Mouse (Mus musculus) heart, embryonic 16.5 days (tissue): Measurements from ENCODE around the gene Rinl. TPM values are rescaled to one million over a fixed set of nuclear protein-coding genes. Genes with fewer than 3 reads are reported as not detected.

Source experiments
- ATAC-seq: fragments of 200-750 bp; cut with Nextera tagmentation; replicated peaks from 2 replicates; pipeline ENCODE4 v1.8.0; 2017; ENCODE audit warnings: moderate number of reproducible peaks; ENCODE audit not compliant: insufficient read depth, low FRiP score; ENCODE audit errors: extremely low read depth
- H3K27ac ChIP-seq: fragments of 300-500 bp; sonication (generic); 2 replicates; pipeline ENCODE4 v1.5.1; 2014; ENCODE audit warnings: mild to moderate bottlenecking, low read length, control low read depth, moderate library complexity
- H3K27me3 ChIP-seq: fragments of 300-500 bp; sonication (generic); 2 replicates; pipeline ENCODE4 v1.6.1; 2014; ENCODE audit warnings: low read length, mixed read lengths; ENCODE audit not compliant: control insufficient read depth, insufficient read depth
- H3K36me3 ChIP-seq: fragments of 300-500 bp; sonication (generic); 2 replicates; pipeline ENCODE4 v1.6.1; 2014; ENCODE audit not compliant: control insufficient read depth, insufficient read depth
- H3K4me1 ChIP-seq: fragments of 300-500 bp; sonication (generic); 2 replicates; pipeline ENCODE4 v1.6.1; 2014; ENCODE audit warnings: low read length, mixed read lengths; ENCODE audit not compliant: control insufficient read depth, insufficient read depth
- H3K4me2 ChIP-seq: fragments of 300-500 bp; sonication (generic); 2 replicates; pipeline ENCODE4 v1.6.1; 2014; ENCODE audit warnings: low read depth, mild to moderate bottlenecking, control low read depth, low read length
- H3K4me3 ChIP-seq: fragments of 300-500 bp; sonication (generic); 2 replicates; pipeline ENCODE4 v1.5.1; 2014; ENCODE audit warnings: mild to moderate bottlenecking, control low read depth, low read length
- H3K9ac ChIP-seq: fragments of 300-500 bp; sonication (generic); 2 replicates; pipeline ENCODE4 v1.6.1; 2014; ENCODE audit warnings: low read length, control low read depth
- H3K9me3 ChIP-seq: fragments of 300-500 bp; sonication (generic); replicated peaks from 2 replicates; pipeline ENCODE4 v1.6.1; 2016; ENCODE audit warnings: low read length; ENCODE audit not compliant: control insufficient read depth
- WGBS: fragments of 180-500 bp; shearing (Covaris S2); extraction: QIAGEN DNeasy Blood & Tissue Kit; methylation state at CpG from one replicate; pipeline ENCODE4 v1.1.7; 2014; 5-methylcytosine and 5-hydroxymethylcytosine counted together
- polyA plus RNA-seq: library from polyadenylated mRNA; unstranded; fragments of >200 nt; fragmentation: Nextera tagmentation; extraction: Ambion mirVana; gene quantifications from 2 replicates; pipeline ENCODE4 v1.2.1, GENCODE M21; 2015

Rinl gene
- polyA plus RNA-seq, 1 experiment from 2014 or later, result 11.1 TPM

DNA sequence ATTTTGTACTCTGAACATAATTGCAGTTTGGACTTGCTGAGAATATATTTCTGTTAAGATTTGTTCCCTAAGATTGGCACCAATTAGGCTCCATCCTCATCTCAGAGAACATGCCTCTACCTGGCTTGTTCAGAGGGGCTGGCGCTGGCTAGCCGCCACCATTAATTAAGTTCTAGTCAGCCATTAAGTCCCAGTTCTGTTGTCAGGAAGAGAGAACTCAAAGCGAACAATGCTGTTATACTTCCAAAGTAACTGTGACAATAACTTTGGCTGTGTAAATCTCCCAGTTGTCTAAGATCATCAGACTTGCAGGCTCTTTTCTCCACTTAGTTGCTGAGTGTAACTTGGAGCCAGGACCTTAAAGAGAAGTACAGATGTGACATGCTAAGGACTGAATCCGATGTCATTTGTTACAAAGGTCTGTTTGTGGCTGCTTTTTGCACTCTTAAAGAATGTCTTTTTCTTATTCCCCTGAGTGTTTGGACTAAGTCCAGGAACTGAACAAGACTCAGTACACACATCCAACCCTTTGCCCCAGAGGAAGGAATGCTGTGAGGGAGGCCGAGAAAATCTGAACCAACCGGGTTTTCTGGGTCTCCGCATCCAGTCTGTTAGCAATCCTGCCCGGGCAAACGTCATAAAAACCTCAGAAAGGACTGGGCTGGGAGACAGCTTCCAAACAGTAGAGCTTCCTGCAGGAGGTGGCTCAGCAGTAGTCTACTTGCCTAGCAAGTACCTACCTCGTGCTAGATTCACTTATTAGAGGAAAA is 13.3 kb downstream of the Rinl start:
- Histone ChIP-seq H3K4me1 (peaks cover 31% of the 10 kb centered on the region), H3K4me3 (peak overlapping the region; percentile 11; the same call in 1 of the 2 replicates), H3K4me2 (peak overlapping the region; percentile 36; the same call in 1 of the 2 replicates)

DNA sequence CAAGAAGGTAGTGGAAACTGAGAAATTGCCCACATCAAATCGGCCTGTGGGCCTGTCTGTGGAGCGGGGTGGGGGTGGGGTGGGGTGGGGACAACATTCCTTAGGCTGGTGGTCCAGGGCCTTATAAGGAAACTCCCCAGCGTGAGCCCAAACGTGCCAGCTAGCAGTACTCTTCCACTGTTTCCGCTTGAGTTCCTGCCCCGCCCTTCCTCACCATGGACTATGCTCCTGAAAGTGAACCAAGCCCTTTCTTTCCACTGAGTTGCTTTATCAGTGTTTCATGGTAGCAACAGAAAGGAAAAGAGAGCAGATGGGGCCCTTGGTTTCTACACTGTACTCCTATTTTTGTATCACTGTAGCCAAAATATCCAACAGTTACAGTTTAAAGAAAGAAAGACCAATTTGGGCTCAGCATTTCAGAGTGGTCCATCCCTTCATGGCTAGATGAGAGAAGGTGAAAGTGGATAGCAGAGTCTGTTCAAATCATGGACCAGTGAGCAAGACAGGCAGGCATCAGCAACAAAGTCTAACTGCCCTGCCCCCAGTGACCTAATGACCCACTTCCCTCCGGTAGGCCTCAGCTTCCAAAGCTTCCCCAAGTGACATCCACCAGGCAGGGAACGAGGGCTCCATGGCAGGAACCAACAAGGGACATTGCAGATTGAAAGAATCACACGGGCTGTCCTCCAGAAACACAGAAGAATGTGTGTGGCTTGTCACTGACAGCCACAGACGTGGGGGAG is 14.2 kb downstream of the Rinl start:
- Histone ChIP-seq H3K9ac (peak overlapping the region; percentile 62), H3K9me3 (no peaks in the 10 kb centered on the region), H3K4me3 (no peak overlapping the region), H3K36me3 (no peaks in the 10 kb centered on the region), H3K4me1 (peaks cover 36% of the 10 kb centered on the region), H3K27me3 (no peaks in the 10 kb centered on the region), H3K4me2 (peak overlapping the region; percentile 36; the same call in 1 of the 2 replicates), H3K27ac (peak overlapping the region; percentile 95)
- peak; percentile 59; the same call in 1 of the 2 replicates for ATAC-seq
- 7% methylated on average over 10 of the region's 10 CpGs for WGBS

More for the DNA sequence above, 13.3 kb downstream of the Rinl start:
- no peaks in the 10 kb centered on the region for H3K27me3 ChIP-seq
- peak overlapping the region; percentile 95 for H3K27ac ChIP-seq
- no peaks in the 10 kb centered on the region for H3K36me3 ChIP-seq
- H3K9me3 ChIP-seq, result no peaks in the 10 kb centered on the region
- H3K9ac ChIP-seq, result peak overlapping the region; percentile 62
- ATAC-seq, result no peak; the same call in 1 of the 2 replicates
- WGBS, result 32% methylated on average over 10 of the region's 10 CpGs

DNA sequence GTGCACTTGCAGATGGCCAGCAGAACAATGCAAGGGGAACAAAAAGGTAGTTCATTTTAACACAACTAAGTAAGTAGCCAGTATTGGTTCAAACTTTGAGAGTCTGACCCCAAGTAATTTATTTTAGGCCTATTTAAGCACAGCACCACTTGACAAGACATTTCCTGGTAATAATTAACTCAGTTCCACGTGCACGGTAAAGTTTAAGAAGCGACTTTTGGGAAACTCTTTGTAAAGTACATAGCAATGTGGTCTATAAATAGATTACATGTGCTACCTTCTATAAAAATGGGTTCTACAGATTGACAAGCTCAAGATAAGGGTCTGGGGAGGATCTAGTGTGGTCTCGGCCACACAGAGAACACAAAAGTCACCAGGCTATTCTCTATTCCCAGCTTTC is 15.0 kb downstream of the Rinl start:
- Histone ChIP-seq H3K9ac (peak overlapping the region; percentile 22), H3K4me3 (no peak overlapping the region), H3K4me1 (peaks cover 39% of the 10 kb centered on the region), H3K36me3 (no peaks in the 10 kb centered on the region), H3K27ac (peak overlapping the region; percentile 95), H3K4me2 (no peak overlapping the region), H3K27me3 (no peaks in the 10 kb centered on the region), H3K9me3 (no peaks in the 10 kb centered on the region)
- no peak for ATAC-seq
- WGBS, result 20% methylated on average over 4 of the region's 4 CpGs

DNA sequence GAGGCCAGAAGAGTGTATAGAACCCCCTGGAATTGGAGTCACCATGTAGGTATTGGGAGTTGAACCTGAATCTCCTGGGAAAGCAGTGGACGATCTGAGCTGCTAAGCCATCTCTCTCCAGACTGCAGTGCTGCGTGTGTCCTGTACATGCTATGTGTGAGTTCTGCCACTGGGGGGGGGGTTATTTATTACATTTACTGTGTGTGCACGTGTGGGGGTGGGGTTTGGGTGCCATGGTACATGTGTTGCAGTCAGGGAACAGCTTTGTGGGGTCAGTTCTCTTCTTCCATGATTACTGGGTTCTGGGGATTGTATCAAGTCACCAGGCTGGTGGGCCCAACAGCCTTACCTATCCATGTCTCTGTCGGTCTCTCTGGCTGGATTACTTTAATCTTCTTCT is 18.1 kb downstream of the Rinl start:
- no peaks in the 10 kb centered on the region for H3K9me3 ChIP-seq
- H3K4me1 ChIP-seq, result peaks cover 36% of the 10 kb centered on the region
- WGBS, result 84% methylated on average over 4 of the region's 4 CpGs
- no peak overlapping the region for H3K4me3 ChIP-seq
- H3K27ac ChIP-seq, result no peak overlapping the region
- no peak for ATAC-seq
- H3K4me2 ChIP-seq, result no peak overlapping the region
- H3K9ac ChIP-seq, result no peak overlapping the region
- no peaks in the 10 kb centered on the region for H3K27me3 ChIP-seq
- no peaks in the 10 kb centered on the region for H3K36me3 ChIP-seq

DNA sequence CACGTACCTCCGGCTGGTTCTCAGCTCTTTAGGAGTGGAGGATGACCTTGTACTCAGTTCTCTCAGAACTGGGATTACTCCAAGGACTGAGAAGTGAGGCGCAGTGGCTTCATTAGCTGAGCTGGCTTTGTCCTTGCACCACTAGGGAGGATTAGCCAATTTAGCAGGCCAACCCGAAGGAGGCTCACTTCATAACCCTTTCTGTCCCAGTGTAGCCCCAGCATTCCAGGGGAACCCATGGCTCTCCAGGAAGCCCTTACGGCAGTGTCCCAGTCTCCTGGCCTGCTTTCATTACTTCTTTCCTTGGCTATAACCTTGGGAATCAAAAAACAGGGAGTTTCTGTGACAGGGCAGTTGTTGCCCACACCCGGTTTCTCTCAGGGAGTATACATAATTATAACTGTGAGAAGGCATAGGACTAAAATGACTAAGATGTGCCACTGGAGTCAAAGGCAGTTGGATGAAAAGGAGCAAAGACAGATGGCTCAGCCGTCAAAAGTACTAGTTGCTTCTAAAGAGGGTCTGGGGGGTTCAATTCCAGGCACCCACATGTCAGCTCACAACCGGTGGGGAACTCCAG is 19.0 kb downstream of the Rinl start:
- WGBS, result 35% methylated on average over 7 of the region's 8 CpGs
- H3K27ac ChIP-seq, result peak overlapping the region; percentile 100
- ATAC-seq, result no peak
- H3K9ac ChIP-seq, result peak overlapping the region; percentile 98
- H3K4me2 ChIP-seq, result peak overlapping the region; percentile 98
- peaks cover 1% of the 10 kb centered on the region; the same call in 1 of the 2 replicates for H3K36me3 ChIP-seq
- peaks cover 36% of the 10 kb centered on the region for H3K4me1 ChIP-seq
- no peaks in the 10 kb centered on the region for H3K9me3 ChIP-seq
- H3K27me3 ChIP-seq, result no peaks in the 10 kb centered on the region
- peak overlapping the region; percentile 89 for H3K4me3 ChIP-seq

DNA sequence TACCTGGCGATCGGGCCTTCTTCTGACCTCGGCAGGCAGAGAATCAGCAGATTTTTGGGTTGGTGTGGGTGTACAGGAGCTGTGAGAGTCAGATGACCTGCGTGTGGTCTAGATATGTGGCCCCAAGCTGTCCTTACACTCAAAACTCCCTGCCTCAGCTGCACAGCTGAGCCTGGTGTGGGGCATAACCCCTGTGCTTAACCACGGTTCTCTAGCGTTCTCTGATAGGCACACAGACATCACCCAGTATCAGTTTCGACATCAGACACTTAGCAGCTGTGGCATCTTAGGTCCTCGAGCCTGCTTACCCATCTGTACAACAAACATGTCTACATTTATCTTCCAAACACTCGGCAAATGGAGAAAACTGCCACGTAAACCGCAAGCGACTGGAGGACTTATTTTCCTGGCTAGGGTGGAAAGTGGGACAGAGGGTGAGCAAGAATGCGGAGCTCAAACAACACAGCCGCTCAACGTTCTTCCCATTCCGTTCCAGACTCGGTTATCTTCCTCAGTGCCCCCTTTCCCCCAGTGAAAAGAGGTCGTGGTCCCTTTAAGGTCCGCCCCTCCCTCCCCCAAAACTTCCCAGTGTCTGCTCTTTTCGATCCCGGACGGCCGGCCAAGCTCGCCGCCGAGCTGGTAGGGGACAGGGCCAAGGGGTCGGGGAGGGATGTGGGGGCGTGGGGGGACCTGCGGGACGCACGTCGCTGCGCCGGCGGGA is 19.6 kb downstream of the Rinl start, which contains the start of gene Hnrnpl:
Hnrnpl (plus strand) TSS at position 321 of the 721 bp plus-strand sequence.
- H3K9ac ChIP-seq, result peak within 1 kb of the TSS; percentile 98
- H3K4me2 ChIP-seq, result peak within 1 kb of the TSS; percentile 98
- peak within 1 kb of the TSS; percentile 100 for H3K27ac ChIP-seq
- no peaks in the 10 kb centered on the region for H3K9me3 ChIP-seq
- H3K27me3 ChIP-seq, result no peaks in the 10 kb centered on the region
- peak within 1 kb of the TSS; percentile 89 for H3K4me3 ChIP-seq
- peaks cover 8% of the 10 kb centered on the region for H3K36me3 ChIP-seq
- ATAC-seq, result peak; percentile 19
- WGBS, result 2% methylated on average over 35 of the region's 35 CpGs
- peaks cover 36% of the 10 kb centered on the region for H3K4me1 ChIP-seq

DNA sequence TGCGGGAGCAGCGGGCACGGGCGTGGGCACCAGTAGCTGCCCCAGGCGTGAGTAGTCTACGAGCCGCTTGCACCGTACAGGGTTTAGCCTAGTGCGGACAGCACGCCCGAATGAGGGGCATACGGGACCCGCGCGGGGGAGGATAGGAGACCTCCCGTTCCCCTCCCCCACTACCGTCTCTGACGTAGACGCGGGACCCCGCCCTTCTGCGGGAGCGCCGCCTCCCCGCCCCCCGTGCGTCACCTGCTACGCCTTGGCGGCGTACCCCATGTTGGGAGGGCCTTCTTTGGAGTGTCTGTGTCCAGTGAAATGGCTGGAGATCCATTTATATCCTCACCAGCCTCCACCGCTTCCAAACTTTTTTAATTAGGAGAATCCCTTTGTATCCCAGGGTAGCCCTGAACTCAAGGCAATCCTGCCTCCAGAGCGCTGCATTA is 20.2 kb downstream of the Rinl start:
- under 1% methylated on average over 32 of the region's 32 CpGs for WGBS
- peak overlapping the region; percentile 98 for H3K9ac ChIP-seq

DNA sequence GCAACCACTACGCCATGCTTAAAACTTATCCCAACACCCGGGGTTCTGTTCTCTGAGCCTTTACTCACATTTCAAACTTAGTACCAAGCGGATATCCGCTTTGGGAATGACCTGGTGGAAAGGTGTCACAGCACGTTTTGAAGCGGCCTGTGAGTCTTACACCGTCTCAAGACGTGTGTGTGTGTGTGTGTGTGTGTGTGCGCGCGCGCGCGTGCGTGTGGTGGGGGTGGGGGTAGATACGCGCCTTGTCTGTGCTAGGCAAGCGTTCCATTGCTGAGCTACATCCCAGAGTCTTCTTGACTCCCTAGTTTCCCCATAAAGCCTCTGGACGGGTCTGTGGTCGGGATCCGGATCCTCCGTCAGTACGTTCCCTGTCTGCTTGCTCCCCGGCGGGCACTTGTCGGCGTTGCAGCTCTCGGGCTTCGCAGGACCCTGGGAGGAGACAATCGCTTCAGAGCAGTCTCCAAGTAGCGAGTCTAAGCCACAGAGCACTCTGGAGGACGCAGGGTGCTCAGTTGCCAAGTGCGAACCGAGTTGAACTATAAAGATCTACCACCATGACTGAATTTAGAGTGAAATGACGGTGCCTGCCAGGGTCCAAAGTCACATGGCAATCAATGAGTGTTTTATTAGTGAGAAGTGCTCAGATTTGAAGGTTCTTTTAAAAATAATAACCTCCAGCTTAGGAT is 20.8 kb downstream of the Rinl start:
- under 1% methylated on average over 35 of the region's 35 CpGs for WGBS
- H3K4me3 ChIP-seq, result peak overlapping the region; percentile 89
- ATAC-seq, result no peak; the same call in 1 of the 2 replicates

More for the DNA sequence above, 20.2 kb downstream of the Rinl start:
- Histone ChIP-seq H3K4me1 (peaks cover 32% of the 10 kb centered on the region), H3K4me2 (peak overlapping the region; percentile 98), H3K9me3 (no peaks in the 10 kb centered on the region), H3K27ac (peak overlapping the region; percentile 100), H3K27me3 (no peaks in the 10 kb centered on the region), H3K4me3 (peak overlapping the region; percentile 89), H3K36me3 (peaks cover 14% of the 10 kb centered on the region)
- ATAC-seq, result peak; percentile 71

More for the DNA sequence above, 20.8 kb downstream of the Rinl start:
- no peaks in the 10 kb centered on the region for H3K9me3 ChIP-seq
- peak overlapping the region; percentile 98 for H3K4me2 ChIP-seq
- peaks cover 28% of the 10 kb centered on the region for H3K4me1 ChIP-seq
- peaks cover 20% of the 10 kb centered on the region for H3K36me3 ChIP-seq
- H3K27ac ChIP-seq, result peak overlapping the region; percentile 100
- H3K9ac ChIP-seq, result peak overlapping the region; percentile 98
- no peaks in the 10 kb centered on the region for H3K27me3 ChIP-seq
